31 mouse cellular contexts compared by ENCODE assay signal in the genomic region with DNA sequence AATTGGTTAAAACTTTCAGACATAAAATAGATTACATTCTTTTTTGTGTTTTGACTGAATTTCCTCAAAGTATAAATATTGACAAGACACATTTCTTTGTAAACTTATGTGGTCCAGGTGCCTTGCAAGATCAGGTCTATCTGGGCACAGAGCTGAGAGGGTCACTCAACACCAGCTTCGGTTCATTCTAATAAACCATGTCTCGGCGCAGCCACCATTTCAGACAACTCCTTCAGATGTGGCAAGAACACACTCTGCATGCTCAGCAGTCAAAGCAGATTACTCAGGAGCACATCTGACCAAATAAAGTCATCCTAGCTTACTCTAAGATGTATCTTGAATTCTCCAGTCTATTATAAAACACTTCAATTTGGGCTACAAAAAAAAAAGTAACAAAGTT.
"Had no signal": no experiment of that assay in that cellular context is flagged by ENCODE, and none has a peak within 500 bp of the region (broad histone marks: within the 10 kb centered on the region; RNA-seq: fewer than 3 reads in every experiment).

No protein-coding gene starts in this region.

- H3K9me3 ChIP-seq: limb, embryonic 10.5 days; limb, embryonic 12.5 days; limb, embryonic 13.5 days; limb, embryonic 15.5 days; liver, embryonic 12.5 days; liver, embryonic 13.5 days; liver, embryonic 15.5 days; lung, embryonic 15.5 days; megakaryocyte, embryonic 14.5 days; midbrain, embryonic 10.5 days; midbrain, embryonic 12.5 days; midbrain, embryonic 13.5 days; midbrain, embryonic 15.5 days; neural tube, embryonic 12.5 days; neural tube, embryonic 13.5 days had no signal

- H3K36me3 ChIP-seq: lung, embryonic 15.5 days; midbrain, embryonic 15.5 days had no signal

- H3K27ac ChIP-seq: left cerebral cortex, adult 2 months; limb, embryonic 10.5 days; limb, embryonic 12.5 days; limb, embryonic 13.5 days; limb, embryonic 15.5 days; liver, embryonic 12.5 days; liver, embryonic 13.5 days; liver, embryonic 14.5 days; liver, embryonic 15.5 days; lung, embryonic 15.5 days; macrophage; midbrain, embryonic 10.5 days; midbrain, embryonic 12.5 days; midbrain, embryonic 13.5 days; midbrain, embryonic 15.5 days; neural tube, embryonic 12.5 days; neural tube, embryonic 13.5 days had no signal

- DNase-seq: left cerebral cortex, postnatal 4 days; liver; liver, embryonic 13.5 days; liver, postnatal 0 days; lung, adult 18-20 months; lung, adult 2 months; lung, postnatal 36 days; lung, postnatal 4 days; midbrain, embryonic 14.5 days had no signal

- H3K4me2 ChIP-seq: limb, embryonic 12.5 days; limb, embryonic 13.5 days; limb, embryonic 15.5 days; liver, embryonic 11.5 days; liver, embryonic 12.5 days; liver, embryonic 13.5 days; liver, embryonic 15.5 days; lung, embryonic 15.5 days; midbrain, embryonic 11.5 days; midbrain, embryonic 12.5 days; midbrain, embryonic 13.5 days; midbrain, embryonic 15.5 days; neural tube, embryonic 12.5 days; neural tube, embryonic 13.5 days had no signal

- H3K4me3 ChIP-seq: left cerebral cortex, adult 2 months; limb, embryonic 10.5 days; limb, embryonic 12.5 days; limb, embryonic 13.5 days; limb, embryonic 15.5 days; liver, embryonic 12.5 days; liver, embryonic 13.5 days; liver, embryonic 15.5 days; lung, embryonic 15.5 days; megakaryocyte, embryonic 14.5 days; midbrain, embryonic 10.5 days; midbrain, embryonic 12.5 days; midbrain, embryonic 13.5 days; midbrain, embryonic 15.5 days; myocyte; neural tube, embryonic 12.5 days; neural tube, embryonic 13.5 days had no signal

- ATAC-seq: liver, embryonic 12.5 days; liver, postnatal 0 days; lung, postnatal 0 days; midbrain, embryonic 13.5 days; midbrain, embryonic 15.5 days; midbrain, embryonic 16.5 days had no signal

- H3K27me3 ChIP-seq: limb, embryonic 12.5 days; limb, embryonic 13.5 days; limb, embryonic 15.5 days; liver, embryonic 12.5 days; liver, embryonic 13.5 days; liver, embryonic 15.5 days; lung, embryonic 15.5 days; megakaryocyte, embryonic 14.5 days; midbrain, embryonic 12.5 days; midbrain, embryonic 13.5 days; midbrain, embryonic 15.5 days; neural tube, embryonic 12.5 days; neural tube, embryonic 13.5 days had no signal

- H3K9ac ChIP-seq: limb, embryonic 12.5 days; limb, embryonic 13.5 days; limb, embryonic 15.5 days; liver, embryonic 12.5 days; liver, embryonic 13.5 days; liver, embryonic 14.5 days; liver, embryonic 15.5 days; liver, postnatal 0 days; lung, embryonic 15.5 days; midbrain, embryonic 12.5 days; midbrain, embryonic 13.5 days; midbrain, embryonic 15.5 days; neural tube, embryonic 12.5 days; neural tube, embryonic 13.5 days had no signal

- H3K4me1 ChIP-seq: limb, embryonic 12.5 days; limb, embryonic 13.5 days; limb, embryonic 15.5 days; lung, embryonic 15.5 days; midbrain, embryonic 13.5 days; midbrain, embryonic 15.5 days had no signal
